Mouse (Mus musculus): ENCODE data around the gene Lrrc23.

Gene Lrrc23

DNA sequence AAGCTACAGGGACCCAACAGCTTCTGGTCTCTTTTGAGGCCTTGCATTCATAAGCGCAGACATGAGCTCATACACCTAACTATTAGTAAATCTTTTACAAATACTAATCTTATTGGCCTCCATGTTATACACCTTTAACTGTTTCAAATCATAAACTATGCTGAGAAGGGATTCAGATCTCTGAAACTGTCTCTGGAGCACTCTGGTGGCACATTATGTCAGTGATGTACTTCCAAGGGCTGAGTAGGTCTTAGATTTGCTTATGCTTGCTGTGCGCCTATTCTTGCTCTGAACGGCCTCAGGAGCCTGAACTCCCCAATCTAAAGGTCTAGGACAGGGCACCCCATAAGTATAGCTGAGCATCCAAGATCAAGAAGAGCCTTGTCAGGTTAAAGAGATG, 37.7 kb downstream of the Lrrc23 start:
- DNase-seq (ENCODE audit: low spot score) = no peak

- DNase-seq (ENCODE audit: low spot score) = peak; percentile 87
Measured at GRCm38 (mm10) chr6:124740888-124741761, 38.4 kb downstream of the Lrrc23 start, which contains the start of gene Grcc10. Gene Grcc10 (minus strand): TSS chr6:124741374.

DNA sequence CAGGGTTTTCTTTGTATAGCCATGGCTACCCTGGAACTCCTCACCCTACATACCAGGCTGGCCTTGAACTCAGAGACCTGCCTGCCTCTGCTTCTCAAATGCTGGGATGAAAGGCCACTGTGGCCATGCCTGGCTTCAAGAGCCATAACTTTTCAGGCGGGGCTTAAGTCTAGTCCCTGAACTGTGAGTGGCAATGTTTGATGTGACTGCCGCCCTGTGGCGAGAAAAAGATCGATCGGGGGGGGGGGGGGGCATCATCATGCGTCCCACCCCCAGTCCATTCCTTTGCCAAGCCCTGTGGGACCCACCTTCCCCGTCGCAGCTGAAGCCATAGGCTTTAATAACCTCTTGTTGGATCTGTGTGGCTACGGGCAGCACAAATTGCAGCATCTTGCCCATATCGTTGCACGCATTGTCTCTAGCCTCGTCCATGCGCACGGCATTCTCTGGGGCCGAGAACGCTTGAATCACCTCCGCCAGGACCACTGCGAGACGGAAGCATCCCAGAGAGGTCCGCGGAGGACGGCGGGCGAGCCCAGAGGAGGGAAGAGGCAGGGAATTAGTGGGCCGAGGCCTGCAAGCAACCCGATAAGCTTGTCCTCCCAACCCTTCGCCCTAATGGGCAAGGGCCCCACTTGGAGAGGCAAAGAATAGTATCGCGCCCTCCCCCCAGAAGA, 39.2 kb downstream of the Lrrc23 start:
- peak; percentile 64 for DNase-seq (ENCODE audit: low spot score)

DNA sequence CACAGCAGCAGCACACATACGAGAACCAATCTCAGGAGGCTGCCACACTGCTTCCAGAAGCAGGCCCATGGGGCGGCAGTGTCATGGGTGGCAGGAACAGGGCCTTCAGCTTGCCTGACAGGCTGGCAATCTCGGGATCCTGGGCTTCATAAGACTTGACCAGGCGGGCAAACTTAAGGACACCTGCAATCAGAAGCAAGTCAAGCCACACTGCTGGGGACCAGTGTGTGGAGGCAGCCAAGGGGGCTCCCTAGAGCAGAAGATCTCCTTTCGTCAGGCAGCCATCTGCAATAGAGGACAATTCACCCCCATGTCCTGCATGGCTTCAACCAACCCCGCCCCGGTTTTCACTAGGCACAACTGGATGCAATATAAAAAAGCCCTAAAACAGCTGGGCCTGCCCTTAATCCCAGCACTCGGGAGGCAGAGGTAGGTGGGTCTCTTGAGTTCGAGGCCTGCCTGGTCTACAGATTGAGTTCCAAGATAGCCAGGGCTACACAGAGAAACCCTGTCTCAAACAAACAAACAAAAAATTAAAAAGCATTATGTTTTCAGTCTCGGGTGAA, 40.2 kb downstream of the Lrrc23 start:
- DNase-seq (ENCODE audit: low spot score) = no peak

- no peak for DNase-seq (ENCODE audit: low spot score)
Measured at GRCm38 (mm10) chr6:124738511-124739023, 41.0 kb downstream of the Lrrc23 start, which contains the start of gene Ptpn6. Gene Ptpn6 (minus strand): TSS chr6:124738714.

DNA sequence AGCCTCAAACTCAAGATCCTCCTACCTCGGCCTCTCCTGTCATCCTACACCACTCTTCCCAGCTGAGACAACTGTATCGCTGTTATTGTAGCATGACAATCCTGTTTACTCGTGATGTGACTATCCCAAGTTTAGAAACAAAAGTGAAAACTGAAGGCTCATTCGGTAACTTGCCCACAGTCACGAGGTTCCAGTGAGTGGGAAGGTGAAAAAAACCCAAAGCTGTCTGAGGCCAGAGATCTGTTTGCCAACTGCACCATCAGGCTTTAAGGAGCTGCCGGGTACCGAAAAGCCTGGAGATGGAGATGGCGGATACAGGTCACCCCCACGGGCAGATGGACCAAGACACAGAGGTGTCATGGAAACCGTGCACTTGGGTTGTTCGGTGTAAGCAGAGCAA, 42.5 kb downstream of the Lrrc23 start:
- no peak for DNase-seq (ENCODE audit: low spot score)

- no peak for DNase-seq (ENCODE audit: low spot score)
Measured at GRCm38 (mm10) chr6:124734417-124734816, 45.1 kb downstream of the Lrrc23 start.

GRCm38 (mm10) chr6:124732476-124733370, 46.8 kb downstream of the Lrrc23 start:
- no peak for DNase-seq (ENCODE audit: low spot score)

- no peak for DNase-seq (ENCODE audit: low spot score)
Measured at GRCm38 (mm10) chr6:124731038-124731437, 48.5 kb downstream of the Lrrc23 start.

DNA sequence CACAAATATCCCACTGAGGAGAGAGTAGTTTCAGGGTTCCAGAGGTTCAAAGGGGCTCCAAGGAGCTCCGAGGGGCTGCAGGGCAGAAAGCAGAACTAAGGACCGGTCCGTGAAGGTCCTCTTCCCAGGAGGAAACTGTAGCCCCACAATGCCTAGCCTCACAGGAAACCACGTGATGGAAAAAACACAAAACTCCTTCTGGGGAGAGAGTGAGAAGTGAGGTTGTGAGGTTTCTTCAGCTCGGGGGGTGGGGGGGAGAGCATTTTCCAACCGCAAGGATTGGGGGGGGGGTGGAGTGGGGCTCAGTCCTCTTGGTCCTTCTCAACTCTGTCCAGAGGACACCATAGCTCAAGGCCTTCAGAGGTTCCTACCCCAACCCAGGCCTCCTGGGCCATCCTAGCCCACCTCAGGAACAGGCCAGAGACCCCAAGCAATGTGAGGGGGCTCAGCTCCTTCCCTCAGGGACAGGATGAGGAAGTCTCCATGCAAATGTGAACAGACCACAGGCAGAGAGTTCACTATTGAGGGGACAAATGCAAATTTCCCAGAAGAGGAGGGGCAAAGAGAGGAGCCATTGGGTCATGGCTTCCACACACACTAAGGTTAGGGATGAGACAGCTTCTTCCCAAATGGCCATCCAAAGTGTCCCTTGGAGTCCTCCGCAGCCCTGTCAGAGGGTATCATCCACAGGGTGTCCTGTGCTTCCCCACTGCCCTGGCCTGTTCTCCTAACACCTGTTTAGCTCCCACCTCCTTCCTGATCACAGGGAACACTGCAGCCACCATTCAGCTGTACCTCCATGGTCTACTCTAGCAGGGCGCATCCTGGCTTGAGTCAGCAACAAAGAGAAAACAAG, 49.4 kb downstream of the Lrrc23 start:
- no peak for DNase-seq (ENCODE audit: low spot score)

DNA sequence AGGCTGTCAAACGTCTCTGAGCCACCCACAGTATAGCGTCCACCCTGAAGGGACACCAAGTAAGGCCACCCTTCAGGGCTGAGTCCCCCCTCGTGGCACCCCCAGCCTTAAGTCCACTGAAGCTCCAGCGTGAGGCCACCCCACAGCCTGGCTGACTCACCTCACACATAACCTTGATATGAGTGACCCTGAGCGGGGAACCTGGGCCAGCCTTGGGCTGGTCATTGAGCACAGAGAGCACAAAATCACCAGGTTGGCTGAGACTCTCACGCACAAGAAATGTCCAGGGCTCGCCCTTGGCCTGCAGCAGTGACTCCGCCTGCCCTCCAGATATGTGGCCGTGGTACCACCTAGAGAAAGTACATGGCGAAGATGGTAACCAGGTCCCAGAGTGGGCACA, 50.9 kb downstream of the Lrrc23 start:
- DNase-seq (ENCODE audit: low spot score) = no peak

GRCm38 (mm10) chr6:124724472-124724871, 55.1 kb downstream of the Lrrc23 start:
- no peak for DNase-seq (ENCODE audit: low spot score)

- DNase-seq (ENCODE audit: low spot score) = no peak
Measured at GRCm38 (mm10) chr6:124723541-124723940, 56.0 kb downstream of the Lrrc23 start.

- DNase-seq (ENCODE audit: low spot score) = no peak
Measured at GRCm38 (mm10) chr6:124722876-124723473, 56.6 kb downstream of the Lrrc23 start.

- DNase-seq (ENCODE audit: low spot score) = no peak
Measured at GRCm38 (mm10) chr6:124720904-124721303, 58.6 kb downstream of the Lrrc23 start.

Data from c-Kit-positive CD71-positive TER-119-positive erythroid progenitor cells, embryonic 14.5 days (primary cell).